Mouse (Mus musculus): ENCODE measurements at regions not wholly inside any gene's neighbourhood (a gene's known extent, or its start where the extent isn't known, plus 50 kb on each side); places are given as distances from the start of the nearest gene placed in this dataset.
"Not testable (repeated sequence)": the region's sequence is repeated elsewhere in the genome, so short reads cannot be mapped to it uniquely, and the experiment has no call there.

DNA sequence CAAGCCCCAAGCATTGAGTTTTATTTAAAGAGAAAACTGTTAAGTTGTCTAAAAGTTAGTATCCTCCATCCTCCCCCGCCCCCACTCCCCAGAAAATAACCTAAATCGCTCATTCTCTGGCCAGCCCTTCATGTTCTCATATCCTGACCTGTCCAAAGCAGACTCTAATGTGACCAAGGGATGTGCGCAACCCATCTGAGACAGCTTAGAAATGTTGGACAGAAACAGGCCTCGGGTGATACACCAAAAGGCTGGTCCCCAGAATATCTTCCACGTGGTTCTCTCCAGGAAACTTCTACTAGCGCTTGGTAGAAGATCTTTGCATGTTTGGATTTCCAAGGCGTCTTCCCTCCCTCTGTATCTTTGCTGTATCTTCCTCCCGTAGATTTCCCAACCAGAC is 482.8 kb downstream of the Tns1 start:
- DNase-seq, result no peak

GRCm38 (mm10) chr1:73640726-73641451 is 483.4 kb downstream of the Tns1 start:
- DNase-seq, result no peak

- no peak for DNase-seq
Observed at GRCm38 (mm10) chr1:73635709-73636108, 488.5 kb downstream of the Tns1 start.

DNA sequence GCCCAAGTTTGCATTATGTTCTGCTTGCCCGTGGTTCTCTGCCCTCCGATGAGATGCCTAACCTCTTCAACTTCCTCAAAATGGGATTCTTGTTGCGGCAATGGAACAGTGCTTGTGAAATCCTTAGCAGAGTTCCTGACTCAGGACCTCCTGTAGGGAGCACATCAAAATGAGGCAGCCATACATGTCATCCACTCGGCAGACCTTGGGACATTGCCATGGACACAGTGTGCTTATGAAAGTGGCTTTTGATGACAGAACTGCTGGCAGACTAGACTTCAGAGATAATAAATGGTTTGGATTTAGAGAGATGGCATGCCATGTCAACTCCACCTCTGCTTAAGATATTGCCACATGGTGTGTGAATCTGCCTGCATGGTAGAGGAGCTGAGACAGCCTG is 489.4 kb downstream of the Tns1 start:
- peak; percentile 12 to 27 for DNase-seq

GRCm38 (mm10) chr1:73633071-73633470 is 491.2 kb downstream of the Tns1 start:
- DNase-seq, result no peak

- DNase-seq, result no peak
Observed at GRCm38 (mm10) chr1:73630363-73630762, 493.9 kb downstream of the Tns1 start.

GRCm38 (mm10) chr1:73625365-73625764 is 498.9 kb downstream of the Tns1 start:
- DNase-seq, result no peak

GRCm38 (mm10) chr1:73621121-73621520 is 503.1 kb downstream of the Tns1 start:
- not testable (repeated sequence) for DNase-seq

DNA sequence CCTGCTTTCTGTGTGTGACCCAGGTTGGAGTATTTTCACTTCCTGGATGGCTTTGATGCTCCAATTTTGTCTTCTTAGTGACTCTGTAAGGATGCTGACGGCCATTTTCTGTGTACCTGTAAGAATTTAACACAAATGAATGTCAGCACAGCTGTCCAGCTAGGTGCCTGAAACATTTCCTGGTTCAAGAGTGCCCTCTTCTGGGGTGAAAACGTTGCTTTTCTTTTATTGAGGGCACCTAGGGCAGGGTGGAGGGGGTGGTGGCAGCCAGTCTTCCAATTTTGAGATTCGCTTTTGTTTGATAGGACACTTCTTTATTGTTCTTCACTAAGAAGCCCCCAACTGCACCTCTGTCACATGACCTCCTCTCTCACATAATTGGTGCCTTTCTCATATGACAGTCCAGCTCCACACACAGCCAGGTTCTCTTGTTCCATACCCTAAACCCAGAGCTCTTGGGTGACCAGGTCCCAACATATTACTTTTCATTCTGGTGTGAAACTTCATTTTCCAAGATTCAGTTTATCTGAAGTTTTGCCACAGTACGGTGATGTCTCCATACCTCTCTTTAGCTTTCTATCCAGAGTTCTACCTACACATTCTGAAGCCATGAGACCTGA is 505.6 kb downstream of the Tns1 start:
- peak; percentile 70 to 71 for DNase-seq

DNA sequence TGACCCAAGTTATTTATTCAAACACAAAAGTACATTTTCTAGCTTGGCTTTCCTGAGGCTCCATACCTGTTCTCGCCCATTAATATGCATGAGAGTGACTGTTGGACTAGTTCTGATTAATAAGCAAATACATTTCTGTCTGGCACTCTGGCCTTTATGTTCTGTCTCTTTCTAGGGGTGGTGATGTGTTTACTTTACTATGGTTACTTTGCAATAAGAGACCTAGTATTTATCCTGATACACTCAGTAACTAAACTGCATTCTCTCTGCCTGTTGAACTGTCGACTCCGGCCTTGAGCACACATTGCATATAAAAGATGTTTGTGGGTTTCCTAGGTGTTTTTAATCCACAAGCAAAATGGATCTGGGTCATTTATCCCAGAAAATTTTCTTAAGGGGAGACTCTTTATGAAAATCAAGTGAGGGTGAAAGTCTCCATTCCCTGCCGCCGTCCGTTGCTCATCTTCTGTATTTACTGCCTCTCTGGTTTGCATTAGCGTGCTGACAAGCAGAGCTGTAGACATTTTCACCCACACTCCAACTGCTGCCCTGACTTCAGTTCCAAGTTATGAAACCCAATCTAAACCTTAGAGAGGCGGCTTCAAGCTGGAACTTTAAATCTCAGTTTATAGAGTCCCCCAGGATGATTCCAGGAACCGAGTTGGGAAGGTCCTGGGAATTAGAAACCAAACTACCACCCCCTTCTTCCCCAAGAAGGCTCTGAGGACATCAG is 530.4 kb downstream of the Tns1 start:
- no peak for DNase-seq

GRCm38 (mm10) chr1:73591342-73592099 is 532.7 kb downstream of the Tns1 start:
- no peak for DNase-seq

DNA sequence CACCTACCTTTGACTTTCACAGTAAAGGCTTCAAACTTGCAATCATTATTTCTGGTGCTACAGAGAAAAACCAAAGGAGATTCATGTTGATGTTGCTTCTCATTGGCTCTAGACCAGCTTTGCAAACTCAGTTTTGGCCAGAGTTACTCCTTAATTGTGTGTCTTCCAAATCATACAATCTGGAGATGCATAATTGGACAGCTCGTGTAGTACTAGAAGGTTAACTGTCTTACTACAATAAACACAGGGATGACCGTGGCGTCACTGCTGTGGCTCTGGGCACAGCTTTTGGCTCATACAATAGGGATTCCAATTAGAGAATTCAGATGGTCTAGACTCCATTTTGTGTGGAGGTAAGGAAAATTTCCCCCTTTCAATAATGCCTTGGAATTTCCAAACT is 544.6 kb downstream of the Tns1 start:
- no peak for DNase-seq

- no peak for DNase-seq
Observed at GRCm38 (mm10) chr1:73577019-73577418, 547.2 kb downstream of the Tns1 start.

GRCm38 (mm10) chr1:73575694-73576093 is 548.6 kb downstream of the Tns1 start:
- DNase-seq, result no peak

- no peak for DNase-seq
Observed at GRCm38 (mm10) chr1:73570944-73571343, 553.3 kb downstream of the Tns1 start.

- DNase-seq, result no peak
Observed at GRCm38 (mm10) chr1:73566770-73567169, 551.1 kb upstream of the Tnp1 start.

GRCm38 (mm10) chr1:73560594-73560993 is 544.9 kb upstream of the Tnp1 start:
- no peak for DNase-seq

DNA sequence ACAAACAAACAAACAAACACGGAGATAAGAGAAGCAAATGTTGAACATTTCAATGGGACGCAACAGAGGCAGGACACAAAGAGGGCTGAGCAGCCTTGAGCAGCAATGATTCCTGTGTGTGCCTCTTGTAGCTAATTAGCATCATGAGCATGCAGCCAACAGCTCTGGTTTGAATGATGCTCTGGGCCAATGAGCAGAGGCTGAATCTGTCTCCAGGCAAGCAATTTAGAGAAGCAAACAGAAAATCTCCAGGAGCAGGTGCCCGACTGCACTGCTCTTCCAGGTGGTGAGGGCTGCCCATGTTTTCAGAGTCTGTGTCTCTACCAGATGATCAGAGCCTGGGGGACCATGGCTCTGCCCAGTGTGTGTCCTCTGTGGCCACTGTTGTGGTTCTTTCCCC is 532.2 kb upstream of the Tnp1 start:
- peak; percentile 42 to 51 for DNase-seq

DNA sequence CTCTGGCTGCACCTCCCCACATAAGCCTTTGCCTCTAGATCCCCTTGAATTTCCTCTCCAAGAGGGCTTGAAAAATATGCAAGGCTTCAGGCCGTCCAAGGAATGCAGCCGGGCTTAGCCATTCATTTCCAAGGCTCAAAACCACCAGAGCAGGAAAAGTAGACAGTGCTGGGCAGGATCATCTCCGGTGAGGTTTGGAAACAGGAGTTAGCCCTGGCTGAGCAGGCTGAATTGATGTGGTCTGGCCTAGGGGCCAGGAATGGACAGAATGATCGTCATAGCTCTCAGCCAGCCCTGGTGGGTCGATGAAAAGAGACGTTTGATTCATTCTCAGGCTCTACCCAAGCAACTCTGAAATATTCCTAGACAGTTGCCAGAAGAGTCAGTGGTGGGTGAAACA is 529.7 kb upstream of the Tnp1 start:
- no peak for DNase-seq

- DNase-seq, result no peak
Observed at GRCm38 (mm10) chr1:73541371-73541770, 525.7 kb upstream of the Tnp1 start.

DNA sequence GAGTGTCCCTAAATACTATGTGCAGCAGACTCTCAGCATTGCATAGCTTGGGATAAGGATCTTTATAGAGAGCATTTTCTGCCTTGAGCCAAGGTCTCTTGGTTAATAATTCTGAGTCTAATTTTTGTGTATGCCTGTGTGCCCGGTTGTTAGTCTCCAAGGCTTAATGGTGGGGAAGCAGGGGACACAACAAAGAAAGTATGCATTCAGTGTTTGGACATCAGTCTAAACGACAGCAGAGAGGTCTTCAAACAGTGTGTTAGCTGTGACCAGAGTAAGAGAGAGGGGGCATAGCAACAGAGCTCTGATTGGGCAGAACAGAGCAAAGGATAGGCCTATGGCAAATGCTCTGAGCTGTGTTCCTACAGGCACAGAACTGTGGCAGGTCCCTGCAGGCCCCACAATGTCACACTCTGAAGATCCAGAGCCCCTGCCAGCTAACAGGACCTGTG is 522.7 kb upstream of the Tnp1 start:
- no peak for DNase-seq

- no peak for DNase-seq
Observed at GRCm38 (mm10) chr1:73535726-73536265, 520.1 kb upstream of the Tnp1 start.

GRCm38 (mm10) chr1:73533526-73533925 is 517.8 kb upstream of the Tnp1 start:
- DNase-seq, result peak in 1 of 2 experiments; percentile 22

All from cerebellum, adult 18-20 months (tissue).